Mouse (Mus musculus): ENCODE results near the gene St14.
"Not testable (repeated sequence)": the region's sequence is repeated elsewhere in the genome, so short reads cannot be mapped to it uniquely, and the experiment has no call there.

St14 gene

DNA sequence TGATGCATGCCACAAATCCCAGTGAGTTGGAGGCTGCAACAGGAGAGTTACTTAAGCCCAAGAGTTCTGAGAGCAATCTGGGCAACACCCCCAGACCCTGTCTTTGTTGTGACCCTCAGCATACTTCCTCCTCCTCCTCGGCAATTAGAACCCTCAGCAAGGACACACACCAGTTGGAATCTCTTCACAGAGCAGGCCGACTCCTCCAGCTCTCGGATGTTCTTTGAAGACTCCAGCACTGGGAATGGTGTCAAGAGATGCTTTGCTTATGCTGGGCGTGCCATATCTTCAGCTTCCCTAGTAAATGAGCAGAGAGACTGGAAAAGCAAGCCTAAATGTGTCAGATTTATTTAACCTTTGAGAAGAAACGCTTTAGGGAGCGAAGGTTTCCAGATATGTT is 50.9 kb downstream of the St14 start:
- POLR2A ChIA-PET, result interaction anchor here in 2 of 4 experiments (0.8 to 4.4 kb wide), 18 partner anchors 9 to 600 kb away, joined by 3 to 17 read pairs (median 6); partner anchors contain the start of genes Nfrkb (in 1 of the 2) and Zbtb44 (in 1 of the 2)

DNA sequence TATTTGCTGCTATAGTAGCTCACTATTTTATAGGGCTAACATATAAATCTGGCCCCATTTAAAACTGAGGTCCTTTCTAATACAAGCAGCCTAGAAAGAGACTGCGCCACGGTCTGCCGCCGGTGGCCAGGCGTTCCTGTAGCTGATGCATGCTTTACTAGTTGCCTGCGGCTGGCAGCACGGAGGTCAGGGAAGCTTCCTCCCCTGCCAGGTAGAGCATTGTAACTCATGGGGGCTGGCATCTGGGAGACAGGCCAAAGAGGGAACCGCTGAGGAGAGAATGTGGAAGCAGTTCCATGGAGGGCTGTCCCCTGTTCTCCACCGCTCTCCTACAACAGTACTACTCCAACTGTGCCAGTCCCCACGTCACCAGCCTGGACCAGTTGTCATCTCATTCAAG is 56.8 kb downstream of the St14 start:
- ChIA-PET CTCF (interaction anchor here in 1 of 4 experiments (0.5 kb wide), 1 partner anchor 125 kb away, joined by 4 read pairs; no protein-coding TSS in a partner anchor), POLR2A (interaction anchor here in 3 of 4 experiments (0.9 to 3.1 kb wide), 12 partner anchors 11 to 132 kb away, joined by 3 to 22 read pairs (median 4); partner anchors contain the start of genes Adamts8 (in 1 of the 3) and Zbtb44 (in 1 of the 3))

More for the DNA sequence above, 50.9 kb downstream of the St14 start:
- CTCF ChIA-PET, result interaction anchor here (0.9 to 2.8 kb wide), 8 partner anchors 25 to 600 kb away, joined by 3 to 15 read pairs (median 7); partner anchors contain the start of gene Adamts8 (in 1 of the 4)

DNA sequence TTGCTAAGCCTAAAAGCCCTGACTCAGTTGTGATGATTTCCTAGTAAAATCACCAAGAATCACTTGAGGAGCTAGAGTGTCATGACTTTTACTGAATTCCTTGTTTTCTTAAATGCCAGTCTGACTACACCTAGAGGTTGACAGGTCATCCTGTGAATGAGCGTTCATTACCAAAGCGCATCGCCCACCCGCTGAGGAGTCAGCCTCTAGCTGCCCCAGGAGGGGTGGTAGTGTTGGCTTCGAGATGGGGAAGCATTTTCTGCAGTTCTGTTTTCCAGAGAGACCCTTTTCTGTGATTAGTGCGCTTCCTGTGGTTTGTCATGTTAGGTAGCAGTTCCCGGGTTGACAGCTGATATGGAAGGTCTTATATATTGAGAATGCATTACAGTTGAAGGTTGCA is 57.9 kb downstream of the St14 start:
- ChIA-PET CTCF (no interaction called here), POLR2A (interaction anchor here (0.6 to 3.1 kb wide), 9 partner anchors 12 to 818 kb away, joined by 3 to 22 read pairs (median 3); partner anchors contain the start of gene Zbtb44 (in 1 of the 4))

DNA sequence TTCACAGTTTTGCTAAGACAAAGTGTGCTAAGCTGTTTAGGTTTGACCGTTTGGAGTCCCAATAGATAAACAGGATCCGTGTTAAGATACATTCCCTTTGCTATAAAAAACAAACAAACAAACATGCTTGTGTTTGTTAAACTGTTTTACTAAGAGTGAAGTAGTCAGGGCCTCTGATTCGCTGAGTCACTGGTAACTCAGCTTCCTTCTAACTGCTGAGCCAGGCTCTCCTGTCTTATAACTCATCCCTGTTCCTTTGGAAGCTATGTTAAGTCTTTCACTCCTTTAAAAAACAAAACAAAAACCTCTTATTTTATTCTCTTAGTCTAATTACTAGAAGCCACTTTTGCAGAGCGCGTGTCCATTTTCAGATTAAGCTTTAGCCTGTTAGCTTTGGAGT is 59.4 kb downstream of the St14 start:
- ChIA-PET CTCF (interaction anchor here in 2 of 4 experiments (0.6 to 1.3 kb wide), 5 partner anchors 14 to 592 kb away, joined by 3 to 7 read pairs (median 4); no protein-coding TSS in a partner anchor), POLR2A (interaction anchor here in 3 of 4 experiments (0.6 to 2.5 kb wide), 28 partner anchors 9 to 536 kb away, joined by 3 to 20 read pairs (median 6); partner anchors contain the start of genes Adamts8 (in 2 of the 3), Zbtb44 (in 2 of the 3) and Nfrkb (in 1 of the 3))

DNA sequence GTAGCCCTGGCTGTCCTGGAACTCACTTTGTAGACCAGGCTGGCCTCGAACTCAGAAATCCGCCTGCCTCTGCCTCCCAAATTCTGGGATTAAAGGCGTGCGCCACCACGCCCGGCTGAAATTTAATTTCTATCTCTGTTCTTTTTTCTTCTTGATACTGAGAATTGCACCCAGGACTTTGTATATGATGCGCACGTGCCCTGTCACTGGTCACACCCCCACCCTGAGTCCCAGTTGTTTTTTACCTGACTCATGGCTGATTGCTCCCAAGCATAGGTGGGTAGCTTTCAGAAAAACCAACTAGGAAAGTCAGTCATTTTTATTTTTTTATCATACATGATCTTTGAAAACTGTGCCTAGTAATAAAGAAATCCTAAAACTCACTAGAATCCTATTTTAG is 60.9 kb downstream of the St14 start:
- CTCF ChIA-PET, result interaction anchor here in 2 of 4 experiments (0.6 to 0.7 kb wide), 2 partner anchors 312 to 596 kb away, joined by 3 read pairs; no protein-coding TSS in a partner anchor

DNA sequence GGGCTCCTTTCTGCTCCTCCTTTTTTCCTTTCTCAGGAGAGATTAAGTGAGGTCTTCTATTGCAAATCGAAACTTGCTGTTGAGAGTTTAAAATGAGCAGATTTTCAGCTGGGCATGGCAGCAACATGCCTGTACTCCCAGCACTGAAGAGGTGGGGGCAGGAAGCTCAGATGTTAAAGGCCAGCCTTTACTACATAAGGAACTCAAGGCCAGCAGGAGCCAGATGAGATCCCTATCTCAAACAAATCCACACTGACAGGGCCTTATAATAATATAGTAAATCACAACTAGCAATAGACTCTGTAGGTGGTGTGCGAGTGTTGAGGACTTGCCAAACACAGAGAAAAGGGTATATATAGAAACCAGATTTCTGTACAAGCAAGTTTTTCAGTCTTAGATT is 72.9 kb downstream of the St14 start:
- POLR2A ChIA-PET, result interaction anchor here in 3 of 4 experiments (0.7 to 1.1 kb wide), 5 partner anchors 12 to 69 kb away, joined by 3 to 5 read pairs (median 3); no protein-coding TSS in a partner anchor

More for the DNA sequence above, 60.9 kb downstream of the St14 start:
- POLR2A ChIA-PET, result interaction anchor here in 3 of 4 experiments (0.8 to 2.5 kb wide), 10 partner anchors 9 to 121 kb away, joined by 3 to 20 read pairs (median 6); partner anchors contain the start of gene Zbtb44 (in 1 of the 3)

DNA sequence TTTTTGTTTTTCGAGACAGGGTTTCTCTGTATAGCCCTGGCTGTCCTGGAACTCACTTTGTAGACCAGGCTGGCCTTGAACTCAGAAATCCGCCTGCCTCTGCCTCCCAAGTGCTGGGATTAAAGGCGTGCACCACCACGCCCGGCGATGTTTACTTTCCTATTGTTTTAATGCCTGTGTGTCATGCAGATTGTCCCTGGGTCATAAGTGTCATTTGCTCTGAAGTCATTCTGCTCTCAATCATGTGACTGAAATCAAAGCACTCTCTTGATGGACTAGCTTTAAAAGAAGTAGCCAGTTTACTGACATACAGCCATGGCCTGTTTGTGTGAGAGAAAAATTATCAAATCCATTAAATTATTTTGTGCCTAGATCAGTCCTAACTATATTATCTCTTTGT is 80.1 kb downstream of the St14 start:
- CTCF ChIA-PET, result not testable (repeated sequence)
- POLR2A ChIA-PET, result interaction anchor here (0.5 to 23.4 kb wide), 24 partner anchors 9 to 316 kb away, joined by 3 to 923 read pairs (median 4); partner anchors contain the start of gene Zbtb44 (in 4 of the 4)

More for the DNA sequence above, 72.9 kb downstream of the St14 start:
- CTCF ChIA-PET, result no interaction called here

DNA sequence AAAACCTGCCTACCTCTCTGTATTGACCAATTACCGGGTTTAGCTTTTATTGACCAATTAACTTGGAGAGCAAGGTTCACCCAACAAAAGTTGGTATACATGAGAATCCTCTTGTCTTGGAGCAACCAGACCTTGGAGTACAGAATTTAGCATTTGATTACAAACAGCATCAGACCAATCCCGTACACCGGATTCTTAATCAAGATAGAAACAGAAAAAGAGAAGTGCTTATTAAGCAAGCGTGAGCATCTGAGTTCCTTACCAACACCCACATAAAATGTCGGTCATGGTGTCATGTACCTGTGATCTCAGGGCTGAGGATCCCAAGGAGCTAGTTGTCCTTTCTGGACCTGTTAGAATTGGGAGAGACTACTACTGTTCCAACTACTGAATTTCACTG is 81.4 kb downstream of the St14 start:
- POLR2A ChIA-PET, result interaction anchor here (0.5 to 23.4 kb wide), 16 partner anchors 9 to 606 kb away, joined by 3 to 923 read pairs (median 6); partner anchors contain the start of gene Zbtb44 (in 4 of the 4)
- CTCF ChIA-PET, result interaction anchor here in 2 of 4 experiments (0.7 to 1.2 kb wide), 3 partner anchors 21 to 1402 kb away, joined by 3 to 5 read pairs (median 4); no protein-coding TSS in a partner anchor
